Mouse (Mus musculus) forebrain, embryonic 10.5 days (tissue): ENCODE results near the gene Whamm. TPM values are rescaled to one million over a fixed set of nuclear protein-coding genes. Genes with fewer than 3 reads are reported as not detected.

Experiments used
- DNase-seq: peaks from one replicate; pipeline ENCODE4 v3.0.0-alpha.2; 2017; ENCODE audit warnings: low spot score; ENCODE audit errors: extremely low spot score
- H3K27ac ChIP-seq: fragments of 300-500 bp; sonication (generic); 2 replicates; pipeline ENCODE4 v1.5.1; 2016; ENCODE audit warnings: mild to moderate bottlenecking
- H3K27me3 ChIP-seq: fragments of 300-500 bp; sonication (generic); 2 replicates; pipeline ENCODE4 v1.6.1; 2016; ENCODE audit warnings: mild to moderate bottlenecking; ENCODE audit not compliant: poor library complexity, severe bottlenecking
- H3K36me3 ChIP-seq: fragments of 300-500 bp; sonication (generic); replicated peaks from 2 replicates; pipeline ENCODE4 v1.6.1; 2016; ENCODE audit warnings: mild to moderate bottlenecking, moderate library complexity
- H3K4me1 ChIP-seq: fragments of 300-500 bp; sonication (generic); 2 replicates; pipeline ENCODE4 v1.6.1; 2016
- H3K4me3 ChIP-seq: fragments of 300-500 bp; sonication (generic); 2 replicates; pipeline ENCODE4 v1.5.1; 2016; ENCODE audit warnings: mild to moderate bottlenecking, moderate library complexity
- H3K9me3 ChIP-seq: fragments of 300-500 bp; sonication (generic); 2 replicates; pipeline ENCODE4 v1.6.1; 2016; ENCODE audit warnings: mild to moderate bottlenecking, moderate library complexity
- WGBS: fragments of 180-500 bp; shearing (Covaris S2); methylation state at CpG from one replicate; pipeline ENCODE4 v1.1.7; 2016; 5-methylcytosine and 5-hydroxymethylcytosine counted together
- polyA plus RNA-seq: library from polyadenylated mRNA; unstranded; fragments of >200 nt; fragmentation: Nextera tagmentation; extraction: Ambion mirVana; gene quantifications from 2 replicates; pipeline ENCODE4 v1.2.1, GENCODE M21; 2016

The Whamm gene
- polyA plus RNA-seq, 1 experiment from 2014 or later: 1.8 TPM

GRCm38 (mm10) chr7:81566892-81567291, 4.2 kb upstream of the Whamm start, which contains the start of gene Fsd2:
Gene Fsd2 (minus strand): TSS chr7:81566944.
- H3K36me3 ChIP-seq: no peaks in the 10 kb centered on the region
- 84% methylated on average over 9 of the region's 9 CpGs for WGBS
- H3K4me3 ChIP-seq: no peak within 1 kb of the TSS
- no peaks in the 10 kb centered on the region for H3K9me3 ChIP-seq
- no peaks in the 10 kb centered on the region for H3K27me3 ChIP-seq
- peaks cover 3% of the 10 kb centered on the region; the same call in 1 of the 2 replicates for H3K4me1 ChIP-seq
- DNase-seq: no peak
- H3K27ac ChIP-seq: no peak within 1 kb of the TSS

- no peaks in the 10 kb centered on the region for H3K27me3 ChIP-seq
- WGBS: 91% methylated on average over 5 of the region's 5 CpGs
- H3K27ac ChIP-seq: no peak overlapping the region
- no peak overlapping the region for H3K4me3 ChIP-seq
- no peaks in the 10 kb centered on the region for H3K9me3 ChIP-seq
- no peaks in the 10 kb centered on the region for H3K36me3 ChIP-seq
- no peak for DNase-seq
- H3K4me1 ChIP-seq: peaks cover 8% of the 10 kb centered on the region
Observed at GRCm38 (mm10) chr7:81567396-81567795, 3.7 kb upstream of the Whamm start.

GRCm38 (mm10) chr7:81569851-81570250, 1.2 kb upstream of the Whamm start:
- no peak overlapping the region for H3K27ac ChIP-seq
- H3K36me3 ChIP-seq: peaks cover under 1% of the 10 kb centered on the region; the same call in 1 of the 2 replicates
- H3K27me3 ChIP-seq: peaks cover 5% of the 10 kb centered on the region; the same call in 1 of the 2 replicates
- no peak overlapping the region for H3K4me3 ChIP-seq
- 96% methylated on average over 1 of the region's 1 CpGs for WGBS
- no peak for DNase-seq
- peaks cover 13% of the 10 kb centered on the region for H3K4me1 ChIP-seq
- no peaks in the 10 kb centered on the region for H3K9me3 ChIP-seq

- Histone ChIP-seq H3K4me3 (no peak overlapping the region), H3K9me3 (no peaks in the 10 kb centered on the region), H3K27me3 (peaks cover 5% of the 10 kb centered on the region; the same call in 1 of the 2 replicates), H3K36me3 (peaks cover 5% of the 10 kb centered on the region; the same call in 1 of the 2 replicates), H3K4me1 (peaks cover 13% of the 10 kb centered on the region), H3K27ac (no peak overlapping the region)
- DNase-seq: no peak
- 91% methylated on average over 3 of the region's 3 CpGs for WGBS
Observed at GRCm38 (mm10) chr7:81570271-81570670, 795 bp upstream of the Whamm start.

GRCm38 (mm10) chr7:81570752-81571107, 336 bp upstream of the Whamm start:
- Histone ChIP-seq H3K36me3 (peaks cover 7% of the 10 kb centered on the region; the same call in 1 of the 2 replicates), H3K4me1 (peaks cover 13% of the 10 kb centered on the region), H3K4me3 (peak overlapping the region; percentile 87), H3K27ac (peak overlapping the region; percentile 53; the same call in 1 of the 2 replicates), H3K9me3 (no peaks in the 10 kb centered on the region), H3K27me3 (peaks cover 5% of the 10 kb centered on the region; the same call in 1 of the 2 replicates)
- DNase-seq: no peak
- 7% methylated on average over 5 of the region's 5 CpGs for WGBS

- Histone ChIP-seq H3K36me3 (peaks cover 8% of the 10 kb centered on the region; the same call in 1 of the 2 replicates), H3K4me1 (peaks cover 13% of the 10 kb centered on the region), H3K4me3 (peak overlapping the region; percentile 87), H3K27me3 (peaks cover 5% of the 10 kb centered on the region; the same call in 1 of the 2 replicates), H3K27ac (peak overlapping the region; percentile 91), H3K9me3 (no peaks in the 10 kb centered on the region)
- 22% methylated on average over 15 of the region's 15 CpGs for WGBS
- no peak for DNase-seq
Observed at GRCm38 (mm10) chr7:81571941-81572441, 925 bp downstream of the Whamm start.

- no peak for DNase-seq
- Histone ChIP-seq H3K4me3 (peak overlapping the region; percentile 87; the same call in 1 of the 2 replicates), H3K27ac (no peak overlapping the region), H3K9me3 (no peaks in the 10 kb centered on the region), H3K4me1 (peaks cover 13% of the 10 kb centered on the region), H3K36me3 (peaks cover 11% of the 10 kb centered on the region), H3K27me3 (peaks cover 5% of the 10 kb centered on the region; the same call in 1 of the 2 replicates)
- WGBS: 86% methylated on average over 6 of the region's 6 CpGs
Observed at GRCm38 (mm10) chr7:81572610-81573268, 1.7 kb downstream of the Whamm start.

- peaks cover 5% of the 10 kb centered on the region; the same call in 1 of the 2 replicates for H3K27me3 ChIP-seq
- no peak overlapping the region for H3K27ac ChIP-seq
- H3K9me3 ChIP-seq: no peaks in the 10 kb centered on the region
- H3K4me3 ChIP-seq: no peak overlapping the region
- WGBS: 91% methylated on average over 6 of the region's 6 CpGs
- peaks cover 13% of the 10 kb centered on the region for H3K4me1 ChIP-seq
- H3K36me3 ChIP-seq: peaks cover 17% of the 10 kb centered on the region
- no peak for DNase-seq
Observed at GRCm38 (mm10) chr7:81573397-81573796, 2.3 kb downstream of the Whamm start.

- no peak for DNase-seq
- 94% methylated on average over 9 of the region's 9 CpGs for WGBS
Observed at GRCm38 (mm10) chr7:81573821-81574220, 2.8 kb downstream of the Whamm start.

GRCm38 (mm10) chr7:81575606-81576005, 4.5 kb downstream of the Whamm start:
- H3K27ac ChIP-seq: no peak overlapping the region
- no peak overlapping the region for H3K4me3 ChIP-seq
- no peaks in the 10 kb centered on the region for H3K9me3 ChIP-seq
- H3K4me1 ChIP-seq: peaks cover 13% of the 10 kb centered on the region
- peaks cover 20% of the 10 kb centered on the region for H3K36me3 ChIP-seq
- DNase-seq: no peak
- 94% methylated on average over 10 of the region's 10 CpGs for WGBS
- H3K27me3 ChIP-seq: peaks cover 5% of the 10 kb centered on the region; the same call in 1 of the 2 replicates

More at GRCm38 (mm10) chr7:81573821-81574220, 2.8 kb downstream of the Whamm start:
- Histone ChIP-seq H3K27me3 (peaks cover 5% of the 10 kb centered on the region; the same call in 1 of the 2 replicates), H3K4me1 (peaks cover 13% of the 10 kb centered on the region), H3K36me3 (peaks cover 20% of the 10 kb centered on the region), H3K4me3 (no peak overlapping the region), H3K27ac (no peak overlapping the region), H3K9me3 (no peaks in the 10 kb centered on the region)

- Histone ChIP-seq H3K9me3 (no peaks in the 10 kb centered on the region), H3K27me3 (peaks cover 1% of the 10 kb centered on the region; the same call in 1 of the 2 replicates), H3K4me3 (no peak overlapping the region), H3K27ac (no peak overlapping the region), H3K4me1 (peaks cover under 1% of the 10 kb centered on the region; the same call in 1 of the 2 replicates), H3K36me3 (peaks cover 20% of the 10 kb centered on the region)
- 92% methylated on average over 3 of the region's 3 CpGs for WGBS
- no peak for DNase-seq
Observed at GRCm38 (mm10) chr7:81577872-81578271, 6.8 kb downstream of the Whamm start.

- no peaks in the 10 kb centered on the region for H3K9me3 ChIP-seq
- no peaks in the 10 kb centered on the region for H3K4me1 ChIP-seq
- H3K36me3 ChIP-seq: peaks cover 20% of the 10 kb centered on the region
- no peak for DNase-seq
- no peak overlapping the region for H3K27ac ChIP-seq
- H3K27me3 ChIP-seq: no peaks in the 10 kb centered on the region
- 90% methylated on average over 7 of the region's 7 CpGs for WGBS
- no peak overlapping the region for H3K4me3 ChIP-seq
Observed at GRCm38 (mm10) chr7:81578413-81578812, 7.3 kb downstream of the Whamm start.

- H3K4me1 ChIP-seq: no peaks in the 10 kb centered on the region
- H3K27ac ChIP-seq: no peak overlapping the region
- no peak overlapping the region for H3K4me3 ChIP-seq
- DNase-seq: no peak
- H3K27me3 ChIP-seq: no peaks in the 10 kb centered on the region
- H3K36me3 ChIP-seq: peaks cover 20% of the 10 kb centered on the region
- H3K9me3 ChIP-seq: no peaks in the 10 kb centered on the region
- 94% methylated on average over 5 of the region's 5 CpGs for WGBS
Observed at GRCm38 (mm10) chr7:81579312-81579711, 8.2 kb downstream of the Whamm start.
